Mouse (Mus musculus) CH12.LX (cell line): ENCODE results near the gene Sema6c. TPM values are rescaled to one million over a fixed set of nuclear protein-coding genes. Genes with fewer than 3 reads are reported as not detected.
A peak's percentile ranks its signal among the peaks of the same experiment; 100 is the strongest.

Experiments
- DNase-seq: peaks from one replicate; pipeline ENCODE4 v3.0.0-alpha.2; 2013; ENCODE audit errors: extremely low read depth
- H3K27ac ChIP-seq: 2 replicates; pipeline ENCODE4 v1.5.1; 2012; ENCODE audit warnings: low read depth, mild to moderate bottlenecking, control low read depth, moderate library complexity; ENCODE audit not compliant: insufficient read depth
- H3K27me3 ChIP-seq: replicated peaks from 2 replicates; pipeline ENCODE3; 2012; ENCODE audit warnings: inconsistent platforms
- H3K36me3 ChIP-seq, 2 experiments: replicated peaks in 1 of 2; 2 replicates each; pipeline versions ENCODE3 to v1.6.1; 2012; ENCODE audit warnings: inconsistent platforms in 1 of 2, low read length in 1 of 2, mild to moderate bottlenecking in 1 of 2, mixed read lengths in 1 of 2, moderate library complexity in 1 of 2; ENCODE audit not compliant: control insufficient read depth in 1 of 2, insufficient read depth in 1 of 2
- H3K4me1 ChIP-seq, 2 experiments: 2 replicates each; pipeline ENCODE4 v1.6.1; 2012; ENCODE audit warnings: inconsistent platforms in 1 of 2, moderate library complexity in 1 of 2; ENCODE audit not compliant: insufficient read depth in 2 of 2, control insufficient read depth in 1 of 2
- H3K4me2 ChIP-seq: 2 replicates; pipeline ENCODE4 v1.6.1; 2012; ENCODE audit warnings: low read depth, mild to moderate bottlenecking, control low read depth; ENCODE audit not compliant: poor library complexity, insufficient read depth, severe bottlenecking
- H3K4me3 ChIP-seq, 3 experiments: fragments of 150-350 bp in 1 of 3; sonication (generic) in 1 of 3; replicated peaks in 1 of 3; 2 replicates each; pipeline versions ENCODE3 to v1.5.1; 2011 to 2012; ENCODE audit warnings: low read depth in 2 of 3, low read length in 2 of 3, mild to moderate bottlenecking in 2 of 3, moderate library complexity in 2 of 3, control low read depth in 1 of 3, improper control_type of control experiment in 1 of 3, inconsistent platforms in 1 of 3, mixed read lengths in 1 of 3; ENCODE audit not compliant: poor library complexity in 1 of 3
- H3K79me2 ChIP-seq: replicated peaks from 2 replicates; pipeline ENCODE4 v1.6.1; 2012; ENCODE audit warnings: mild to moderate bottlenecking, moderate library complexity; ENCODE audit not compliant: control insufficient read depth, poor library complexity, insufficient read depth, severe bottlenecking; ENCODE audit errors: extremely low read depth
- H3K9ac ChIP-seq: 2 replicates; pipeline ENCODE4 v1.6.1; 2012; ENCODE audit warnings: low read depth, mild to moderate bottlenecking, control low read depth, moderate library complexity; ENCODE audit not compliant: insufficient read depth
- H3K9me3 ChIP-seq: replicated peaks from 2 replicates; pipeline ENCODE3; 2012; ENCODE audit warnings: low read length, inconsistent platforms, mixed read lengths
- BHLHE40 ChIP-seq: IDR thresholded peaks from 2 replicates; pipeline ENCODE4 v1.6.1; 2011; ENCODE audit warnings: mild to moderate bottlenecking, low read depth, low read length, improper control_type of control experiment
- CHD1 ChIP-seq: IDR thresholded peaks from 2 replicates; pipeline ENCODE4 v1.6.1; 2012; ENCODE audit warnings: low read depth, low read length, improper control_type of control experiment, inconsistent platforms
- CHD2 ChIP-seq: IDR thresholded peaks from 2 replicates; pipeline ENCODE4 v1.6.1; 2011; ENCODE audit warnings: low read length, improper control_type of control experiment
- CTCF ChIP-seq, 2 experiments: IDR thresholded peaks in 1 of 2; conservative IDR thresholded peaks in 1 of 2; 2 replicates each; pipeline ENCODE4 v1.5.1; 2011 to 2012; ENCODE audit warnings: low read depth in 2 of 2, low read length in 2 of 2, improper control_type of control experiment in 1 of 2, inconsistent platforms in 1 of 2, mild to moderate bottlenecking in 1 of 2, moderate library complexity in 1 of 2
- E2F4 ChIP-seq: IDR thresholded peaks from 2 replicates; pipeline ENCODE4 v1.6.1; 2011; ENCODE audit warnings: low read depth, low read length, improper control_type of control experiment; ENCODE audit not compliant: insufficient replicate concordance
- ELF1 ChIP-seq: IDR thresholded peaks from 2 replicates; pipeline ENCODE4 v1.6.1; 2014; ENCODE audit warnings: low read depth, mild to moderate bottlenecking, inconsistent platforms, low read length, improper control_type of control experiment
- EP300 ChIP-seq: IDR thresholded peaks from 2 replicates; pipeline ENCODE4 v1.6.1; 2011; ENCODE audit warnings: low read length, improper control_type of control experiment
- ETS1 ChIP-seq: conservative IDR thresholded peaks from 2 replicates; pipeline ENCODE4 v1.6.1; 2012; ENCODE audit warnings: low read depth, mild to moderate bottlenecking, inconsistent platforms, low read length, improper control_type of control experiment, moderate library complexity
- GABPA ChIP-seq: IDR thresholded peaks from 2 replicates; pipeline ENCODE4 v1.6.1; 2012; ENCODE audit warnings: low read depth, low read length, improper control_type of control experiment, inconsistent platforms; ENCODE audit not compliant: insufficient replicate concordance
- HCFC1 ChIP-seq: IDR thresholded peaks from 2 replicates; pipeline ENCODE4 v1.6.1; 2012; ENCODE audit warnings: low read depth, mild to moderate bottlenecking, inconsistent platforms, low read length, improper control_type of control experiment
- IRF4 ChIP-seq: IDR thresholded peaks from 2 replicates; pipeline ENCODE4 v1.6.1; 2014; ENCODE audit warnings: low read depth, mild to moderate bottlenecking, inconsistent platforms, low read length, improper control_type of control experiment
- JUN ChIP-seq: IDR thresholded peaks from 2 replicates; pipeline ENCODE4 v1.6.1; 2011; ENCODE audit warnings: low read depth, mild to moderate bottlenecking, low read length, improper control_type of control experiment, moderate library complexity; ENCODE audit not compliant: insufficient read depth
- JUND ChIP-seq: conservative IDR thresholded peaks from 2 replicates; pipeline ENCODE4 v1.6.1; 2011; ENCODE audit warnings: low read depth, low read length, improper control_type of control experiment
- KAT2A ChIP-seq: IDR thresholded peaks from 2 replicates; pipeline ENCODE4 v1.6.1; 2012; ENCODE audit warnings: low read length, improper control_type of control experiment, inconsistent platforms; ENCODE audit not compliant: insufficient replicate concordance
- MAFK ChIP-seq: IDR thresholded peaks from 2 replicates; pipeline ENCODE4 v1.6.1; 2011; ENCODE audit warnings: low read length, improper control_type of control experiment; ENCODE audit not compliant: insufficient replicate concordance
- MAX ChIP-seq: IDR thresholded peaks from 2 replicates; pipeline ENCODE4 v1.6.1; 2011; ENCODE audit warnings: low read length, improper control_type of control experiment
- MAZ ChIP-seq: IDR thresholded peaks from 2 replicates; pipeline ENCODE4 v1.6.1; 2012; ENCODE audit warnings: low read depth, mild to moderate bottlenecking, inconsistent platforms, low read length, improper control_type of control experiment, moderate library complexity
- MEF2A ChIP-seq: IDR thresholded peaks from 2 replicates; pipeline ENCODE4 v1.6.1; 2014; ENCODE audit warnings: low read depth, mild to moderate bottlenecking, inconsistent platforms, low read length, improper control_type of control experiment, borderline replicate concordance
- MXI1 ChIP-seq: IDR thresholded peaks from 2 replicates; pipeline ENCODE4 v1.6.1; 2011; ENCODE audit warnings: mild to moderate bottlenecking, low read depth, low read length, improper control_type of control experiment
- MYC ChIP-seq: IDR thresholded peaks from 2 replicates; pipeline ENCODE4 v1.6.1; 2011; ENCODE audit warnings: low read depth, mild to moderate bottlenecking, improper control_type of control experiment, low read length
- NELFE ChIP-seq: IDR thresholded peaks from 2 replicates; pipeline ENCODE4 v1.6.1; 2011; ENCODE audit warnings: low read depth, low read length, improper control_type of control experiment
- NRF1 ChIP-seq: IDR thresholded peaks from 2 replicates; pipeline ENCODE4 v1.6.1; 2014; ENCODE audit warnings: low read depth, mild to moderate bottlenecking, inconsistent platforms, low read length, improper control_type of control experiment, moderate library complexity
- PAX5 ChIP-seq: IDR thresholded peaks from 2 replicates; pipeline ENCODE4 v1.6.1; 2012; ENCODE audit warnings: low read length, inconsistent platforms, mixed read lengths
- POLR2A ChIP-seq: IDR thresholded peaks from 2 replicates; pipeline ENCODE4 v1.6.1; 2011; ENCODE audit warnings: low read depth, mild to moderate bottlenecking, improper control_type of control experiment, low read length
- RAD21 ChIP-seq: IDR thresholded peaks from 2 replicates; pipeline ENCODE4 v1.6.1; 2011; ENCODE audit warnings: low read depth, mild to moderate bottlenecking, low read length, improper control_type of control experiment, moderate library complexity
- RCOR1 ChIP-seq: conservative IDR thresholded peaks from 2 replicates; pipeline ENCODE4 v1.6.1; 2012; ENCODE audit warnings: low read depth, mild to moderate bottlenecking, inconsistent platforms, low read length, improper control_type of control experiment
- SIN3A ChIP-seq: IDR thresholded peaks from 2 replicates; pipeline ENCODE4 v1.6.1; 2012; ENCODE audit warnings: low read length, improper control_type of control experiment, inconsistent platforms
- SMC3 ChIP-seq: IDR thresholded peaks from 2 replicates; pipeline ENCODE4 v1.6.1; 2011; ENCODE audit warnings: low read depth, low read length, improper control_type of control experiment
- TBP ChIP-seq: conservative IDR thresholded peaks from 2 replicates; pipeline ENCODE4 v1.6.1; 2011; ENCODE audit warnings: low read depth, low read length, improper control_type of control experiment
- TCF12 ChIP-seq: IDR thresholded peaks from 2 replicates; pipeline ENCODE4 v1.6.1; 2014; ENCODE audit warnings: low read depth, mild to moderate bottlenecking, inconsistent platforms, low read length, improper control_type of control experiment
- UBTF ChIP-seq: IDR thresholded peaks from 2 replicates; pipeline ENCODE4 v1.6.1; 2012; ENCODE audit warnings: low read depth, mild to moderate bottlenecking, inconsistent platforms, low read length, improper control_type of control experiment, moderate library complexity
- USF1 ChIP-seq: IDR thresholded peaks from 2 replicates; pipeline ENCODE4 v1.6.1; 2014; ENCODE audit warnings: low read depth, mild to moderate bottlenecking, inconsistent platforms, low read length, improper control_type of control experiment
- USF2 ChIP-seq: conservative IDR thresholded peaks from 2 replicates; pipeline ENCODE4 v1.6.1; 2011; ENCODE audit warnings: low read depth, low read length, improper control_type of control experiment
- ZC3H11A ChIP-seq: IDR thresholded peaks from 2 replicates; pipeline ENCODE4 v1.6.1; 2012; ENCODE audit warnings: low read depth, mild to moderate bottlenecking, inconsistent platforms, low read length, improper control_type of control experiment
- ZKSCAN1 ChIP-seq: IDR thresholded peaks from 2 replicates; pipeline ENCODE4 v1.6.1; 2012; ENCODE audit warnings: low read depth, inconsistent platforms, low read length, improper control_type of control experiment, borderline replicate concordance
- ZMIZ1 ChIP-seq: IDR thresholded peaks from 2 replicates; pipeline ENCODE4 v1.6.1; 2012; ENCODE audit warnings: low read depth, mild to moderate bottlenecking, inconsistent platforms, low read length, improper control_type of control experiment
- ZNF384 ChIP-seq: IDR thresholded peaks from 2 replicates; pipeline ENCODE4 v1.6.1; 2012; ENCODE audit warnings: low read depth, low read length, improper control_type of control experiment, inconsistent platforms
- dilution Hi-C: fragments of 300-500 bp; cut with MboI; formaldehyde crosslinking; loops from 2 replicates; pipeline ENCODE4 v1.14.3; 2020; ENCODE audit warnings: low sequenced_read_pairs; ENCODE audit not compliant: extremely low pct_unique_long_range_greater_than_20kb, extremely low pct_ligation_motif_present
- in situ Hi-C: fragments of 300-500 bp; cut with MboI; formaldehyde crosslinking; loops from 3 replicates; pipeline ENCODE4 v1.14.3; 2019; ENCODE audit warnings: low sequenced_read_pairs, low pct_ligation_motif_present, low pct_unique_long_range_greater_than_20kb, mixed read lengths
- polyA plus RNA-seq: library from polyadenylated mRNA; unstranded; fragments of >175 nt; gene quantifications from 2 replicates; pipeline ENCODE4 v1.2.1, GENCODE M21; 2012; ENCODE audit warnings: low read depth; ENCODE audit not compliant: insufficient read length
- total RNA-seq, 2 experiments: library from RNA; depleted of rRNA; stranded (reverse); fragments of 300-350 nt in 1 of 2; fragments of >200 nt in 1 of 2; gene quantifications; 2 replicates each; pipeline ENCODE4 v1.2.3; 2012 to 2014

Sema6c gene
- total and polyA plus RNA-seq, 3 experiments = 0.30 to 0.53 TPM; not detected in 1

- Histone ChIP-seq H3K27ac (peak within 1 kb of the TSS; percentile 94), H3K9me3 (no peaks in the 10 kb centered on the region), H3K27me3 (no peaks in the 10 kb centered on the region), H3K4me1 (peaks cover 0 to 29% of the 10 kb centered on the region in 2 experiments; a peak in 1 of 4 replicates), H3K36me3 (peaks cover 32 to 60% of the 10 kb centered on the region in 2 experiments), H3K4me3 (peak within 1 kb of the TSS; percentile 61 to 89 (median 79)), H3K79me2 (peaks cover 20% of the 10 kb centered on the region), H3K4me2 (peak within 1 kb of the TSS; percentile 84), H3K9ac (peak within 1 kb of the TSS; percentile 99)
- DNase-seq = peak; percentile 96
- dilution Hi-C loops (no loop called here), in situ Hi-C loops (loop anchor here (10.0 kb wide), 1 partner anchor 73 kb away; the partner anchor contains the start of gene Tnfaip8l2)
- peak; percentile 97; the same call in 1 of the 2 replicates for TF ChIP-seq ELF1
- TF ChIP-seq SMC3 = peak; percentile 66
- no peak for TF ChIP-seq ZKSCAN1
- TF ChIP-seq ZC3H11A = no peak
- peak; percentile 74; the same call in 1 of the 2 replicates for TF ChIP-seq CHD2
- peak; percentile 85 for TF ChIP-seq SIN3A
- TF ChIP-seq ZNF384 = no peak
- peak; percentile 74 for TF ChIP-seq IRF4
- peak; percentile 29 to 87; a peak in 3 of 4 replicates for TF ChIP-seq CTCF (conservative IDR thresholded peaks at IDR 0.05 in 1 of 2, IDR thresholded peaks at IDR 0.05 in 1 of 2; ENCODE audit: low read depth in 2 of 2, low read length in 2 of 2)
- TF ChIP-seq MXI1 = peak; percentile 31; the same call in 1 of the 2 replicates
- TF ChIP-seq POLR2A = peak; percentile 83
- TF ChIP-seq BHLHE40 = no peak
- no peak; the same call in none of the 2 replicates for TF ChIP-seq CHD1
- TF ChIP-seq ZMIZ1 = peak; percentile 75
- TF ChIP-seq PAX5 = no peak
- peak; percentile 71 for TF ChIP-seq TCF12
- TF ChIP-seq NRF1 = peak; percentile 69
- TF ChIP-seq JUN = no peak
- TF ChIP-seq MYC = peak; percentile 88; the same call in 1 of the 2 replicates
- TF ChIP-seq EP300 = no peak
- TF ChIP-seq GABPA = no peak; the same call in 1 of the 2 replicates
- peak; percentile 19; the same call in 1 of the 2 replicates for TF ChIP-seq RCOR1
- peak; percentile 65; the same call in 1 of the 2 replicates for TF ChIP-seq MAX
- 0 out of 2 replicates have a peak, but pooled peaks have one; percentile 33 for TF ChIP-seq JUND
- peak; percentile 75 for TF ChIP-seq NELFE
- TF ChIP-seq ETS1 = 0 out of 2 replicates have a peak, but pooled peaks have one; percentile 6
- TF ChIP-seq MAFK = no peak
- peak; percentile 39 for TF ChIP-seq RAD21
- peak; percentile 98 for TF ChIP-seq E2F4
- peak; percentile 75 for TF ChIP-seq UBTF
- TF ChIP-seq TBP = peak; percentile 91
- peak; percentile 98 for TF ChIP-seq KAT2A
- TF ChIP-seq USF2 = peak; percentile 19; the same call in 1 of the 2 replicates
- peak; percentile 77 for TF ChIP-seq HCFC1
- peak; percentile 76 for TF ChIP-seq MAZ
- peak; percentile 66 for TF ChIP-seq MEF2A
- TF ChIP-seq USF1 = no peak
Measured at GRCm38 (mm10) chr3:95217255-95218134, 57.2 kb downstream of the Sema6c start, which contains the start of gene Gabpb2. Gene Gabpb2 (minus strand): TSS chr3:95217916.
